Mouse (Mus musculus) hindbrain, postnatal 0 days (tissue): Measurements from ENCODE around the gene B9d2. TPM values are rescaled to one million over a fixed set of nuclear protein-coding genes. Genes with fewer than 3 reads are reported as not detected.
A peak's percentile ranks its signal among the peaks of the same experiment; 100 is the strongest.

Source experiments
- ATAC-seq: fragments of 200-750 bp; cut with Nextera tagmentation; 2 replicates; pipeline ENCODE4 v1.8.0; 2017; ENCODE audit warnings: mild to moderate bottlenecking, moderate TSS enrichment, moderate library complexity
- DNase-seq: peaks from one replicate; pipeline ENCODE4 v3.0.0-alpha.2; 2015; ENCODE audit warnings: low spot score
- H3K27ac ChIP-seq: fragments of 300-500 bp; sonication (generic); 2 replicates; pipeline ENCODE4 v1.5.1; 2014; ENCODE audit warnings: mild to moderate bottlenecking
- H3K27me3 ChIP-seq: fragments of 300-500 bp; sonication (generic); 2 replicates; pipeline ENCODE4 v1.6.1; 2014; ENCODE audit warnings: low read length, mixed read lengths; ENCODE audit not compliant: insufficient read depth
- H3K36me3 ChIP-seq: fragments of 300-500 bp; sonication (generic); 2 replicates; pipeline ENCODE4 v1.6.1; 2014; ENCODE audit warnings: low read length, mixed read lengths; ENCODE audit not compliant: insufficient read depth
- H3K4me1 ChIP-seq: fragments of 300-500 bp; sonication (generic); 2 replicates; pipeline ENCODE4 v1.6.1; 2014; ENCODE audit warnings: antibody characterized with exemption, low read length, mixed read lengths; ENCODE audit not compliant: insufficient read depth
- H3K4me2 ChIP-seq: fragments of 300-500 bp; sonication (generic); 2 replicates; pipeline ENCODE4 v1.6.1; 2014; ENCODE audit warnings: low read depth, mild to moderate bottlenecking, low read length, moderate library complexity, mixed read lengths
- H3K4me3 ChIP-seq: fragments of 300-500 bp; sonication (generic); 2 replicates; pipeline ENCODE4 v1.5.1; 2014; ENCODE audit warnings: low read length
- H3K9ac ChIP-seq: fragments of 300-500 bp; sonication (generic); replicated peaks from 2 replicates; pipeline ENCODE4 v1.6.1; 2014; ENCODE audit warnings: mild to moderate bottlenecking, low read length, moderate library complexity, mixed read lengths
- H3K9me3 ChIP-seq: fragments of 300-500 bp; sonication (generic); 2 replicates; pipeline ENCODE4 v1.6.1; 2016; ENCODE audit warnings: low read length, mixed read lengths
- CTCF ChIP-seq: IDR thresholded peaks from 2 replicates; pipeline ENCODE4 v1.5.1; 2016; ENCODE audit warnings: antibody characterized with exemption, control low read depth, low read depth
- WGBS: fragments of 180-500 bp; shearing (Covaris S2); extraction: QIAGEN DNeasy Blood & Tissue Kit; methylation state at CpG from one replicate; pipeline ENCODE4 v1.1.7; 2014; 5-methylcytosine and 5-hydroxymethylcytosine counted together
- polyA plus RNA-seq: library from polyadenylated mRNA; unstranded; fragments of >200 nt; fragmentation: Nextera tagmentation; extraction: Ambion mirVana; gene quantifications from 2 replicates; pipeline ENCODE4 v1.2.1, GENCODE M21; 2015
- total RNA-seq: library from RNA; depleted of rRNA; stranded (reverse); fragments of >200 nt; gene quantifications from 2 replicates; pipeline ENCODE4 v1.2.3, GENCODE M21; 2014

The B9d2 gene
- total and polyA plus RNA-seq, 2 experiments from 2014 or later: 51.3 to 55.6 TPM

DNA sequence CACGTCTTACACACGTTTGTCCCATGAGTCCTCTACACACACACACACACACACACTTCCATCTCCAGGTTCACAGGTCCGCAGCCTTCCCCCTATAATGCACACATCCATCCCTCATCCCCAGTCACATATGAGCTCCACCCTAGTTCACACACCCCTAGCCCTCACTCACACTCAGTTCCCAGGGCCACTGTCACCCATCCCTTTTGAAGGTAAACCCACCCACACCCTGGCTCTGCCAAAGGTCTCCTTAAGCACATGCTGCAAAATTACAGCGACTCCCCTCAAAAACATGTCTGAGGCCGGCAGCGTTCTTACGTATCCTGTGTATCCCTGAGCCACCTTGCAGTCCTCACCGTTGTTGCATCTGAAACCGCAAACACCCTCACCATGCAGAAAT is 6.3 kb upstream of the B9d2 start:
- DNase-seq: peak; percentile 10
- Histone ChIP-seq H3K36me3 (no peaks in the 10 kb centered on the region), H3K27ac (peak overlapping the region; percentile 65), H3K4me1 (no peaks in the 10 kb centered on the region), H3K9me3 (no peaks in the 10 kb centered on the region), H3K27me3 (no peaks in the 10 kb centered on the region), H3K4me3 (peak overlapping the region; percentile 51), H3K9ac (peak overlapping the region; percentile 72), H3K4me2 (peak overlapping the region; percentile 68)
- TF ChIP-seq CTCF: no peak
- WGBS: 15% methylated on average over 9 of the region's 9 CpGs
- no peak for ATAC-seq

DNA sequence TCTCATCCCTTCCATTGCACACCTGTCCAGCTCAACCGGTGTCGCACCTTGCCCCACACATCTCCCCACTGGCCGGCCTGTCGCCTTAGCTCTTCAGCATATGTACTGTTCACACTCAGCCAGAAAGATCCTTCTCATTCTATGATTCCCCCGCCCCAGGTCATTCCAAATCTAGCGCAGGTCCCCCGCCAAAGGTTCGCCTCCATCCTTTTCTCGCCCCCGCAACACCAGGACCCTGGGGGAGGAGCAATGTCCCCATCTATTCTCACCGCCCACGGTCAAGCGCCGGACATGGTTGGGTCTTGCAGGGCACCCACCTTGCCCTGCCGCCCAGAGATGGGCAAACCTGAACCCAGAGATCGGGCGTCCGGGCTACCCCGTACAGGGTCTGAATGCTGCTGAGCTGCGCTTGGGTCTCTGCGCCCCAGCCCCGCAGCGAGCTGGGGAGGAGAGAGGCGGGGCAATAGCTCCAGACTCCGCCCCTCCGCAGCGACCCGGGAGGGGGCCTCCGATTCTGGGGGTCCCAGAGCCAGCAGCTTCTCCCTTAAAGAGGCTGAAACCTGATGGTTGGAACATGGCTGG is 5.8 kb upstream of the B9d2 start, which contains the start of gene Tmem91:
Gene Tmem91 (minus strand): TSS at position 448 of the 582 bp plus-strand sequence.
- Histone ChIP-seq H3K9ac (peak within 1 kb of the TSS; percentile 72), H3K27ac (peak within 1 kb of the TSS; percentile 65), H3K27me3 (no peaks in the 10 kb centered on the region), H3K4me1 (no peaks in the 10 kb centered on the region), H3K4me3 (peak within 1 kb of the TSS; percentile 51), H3K4me2 (peak within 1 kb of the TSS; percentile 68), H3K36me3 (no peaks in the 10 kb centered on the region), H3K9me3 (no peaks in the 10 kb centered on the region)
- TF ChIP-seq CTCF: no peak
- WGBS: 2% methylated on average over 29 of the region's 29 CpGs
- DNase-seq (peak; percentile 43), ATAC-seq (peak; percentile 61)

DNA sequence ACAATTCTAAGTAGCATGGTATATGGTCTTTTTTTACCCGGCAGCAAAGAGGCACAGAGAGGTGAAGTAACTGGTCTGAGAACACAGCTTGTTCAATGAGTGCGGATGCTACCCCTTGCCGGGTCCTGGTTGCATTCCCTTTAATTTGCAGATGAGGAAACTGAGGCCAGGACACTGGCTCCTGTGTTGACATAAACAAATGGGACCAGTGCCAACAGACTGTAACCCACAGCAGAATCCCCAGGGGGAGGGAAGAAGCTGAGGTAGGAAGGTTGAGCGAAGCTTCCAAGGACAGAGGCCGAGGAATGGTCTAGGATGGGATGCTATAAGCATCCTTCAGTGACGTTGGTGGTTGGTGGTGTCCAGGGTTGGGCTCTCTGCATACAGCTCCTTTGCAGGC is 5.2 kb upstream of the B9d2 start:
- Histone ChIP-seq H3K27ac (no peak overlapping the region), H3K9ac (0 out of 2 replicates have a peak overlapping the region, but pooled peaks have one; percentile 72), H3K36me3 (no peaks in the 10 kb centered on the region), H3K4me2 (peak overlapping the region; percentile 68), H3K27me3 (no peaks in the 10 kb centered on the region), H3K9me3 (no peaks in the 10 kb centered on the region), H3K4me3 (peak overlapping the region; percentile 51), H3K4me1 (no peaks in the 10 kb centered on the region)
- WGBS: 34% methylated on average over 6 of the region's 6 CpGs
- TF ChIP-seq CTCF: no peak
- ATAC-seq (0 out of 2 replicates have a peak, but pooled peaks have one; percentile 8), DNase-seq (no peak)

GRCm38 (mm10) chr7:25676085-25676781 is 4.3 kb upstream of the B9d2 start:
- H3K9ac ChIP-seq: no peak overlapping the region
- H3K36me3 ChIP-seq: no peaks in the 10 kb centered on the region
- no peaks in the 10 kb centered on the region for H3K27me3 ChIP-seq
- no peaks in the 10 kb centered on the region for H3K4me1 ChIP-seq
- no peaks in the 10 kb centered on the region for H3K9me3 ChIP-seq
- TF ChIP-seq CTCF: no peak
- H3K4me2 ChIP-seq: peak overlapping the region; percentile 10; the same call in 1 of the 2 replicates
- peak overlapping the region; percentile 54; the same call in 1 of the 2 replicates for H3K27ac ChIP-seq
- H3K4me3 ChIP-seq: no peak overlapping the region
- 27% methylated on average over 15 of the region's 15 CpGs for WGBS
- DNase-seq: peak; percentile 94
- peak; percentile 8; the same call in 1 of the 2 replicates for ATAC-seq

- H3K27ac ChIP-seq: peak overlapping the region; percentile 54; the same call in 1 of the 2 replicates
- DNase-seq (no peak), ATAC-seq (no peak)
- no peak for TF ChIP-seq CTCF
- no peak overlapping the region for H3K9ac ChIP-seq
- H3K4me1 ChIP-seq: no peaks in the 10 kb centered on the region
- H3K4me2 ChIP-seq: 0 out of 2 replicates have a peak overlapping the region, but pooled peaks have one; percentile 10
- H3K9me3 ChIP-seq: no peaks in the 10 kb centered on the region
- no peak overlapping the region for H3K4me3 ChIP-seq
- 82% methylated on average over 7 of the region's 7 CpGs for WGBS
- H3K36me3 ChIP-seq: no peaks in the 10 kb centered on the region
- H3K27me3 ChIP-seq: no peaks in the 10 kb centered on the region
Measured at GRCm38 (mm10) chr7:25677013-25677412, 3.6 kb upstream of the B9d2 start.

- H3K36me3 ChIP-seq: no peaks in the 10 kb centered on the region
- WGBS: 5% methylated on average over 6 of the region's 6 CpGs
- no peaks in the 10 kb centered on the region for H3K4me1 ChIP-seq
- H3K9me3 ChIP-seq: no peaks in the 10 kb centered on the region
- H3K4me3 ChIP-seq: peak overlapping the region; percentile 57
- no peak for ATAC-seq
- peak overlapping the region; percentile 64 for H3K4me2 ChIP-seq
- no peaks in the 10 kb centered on the region for H3K27me3 ChIP-seq
- peak overlapping the region; percentile 94; the same call in 1 of the 2 replicates for H3K27ac ChIP-seq
- peak; percentile 9 for DNase-seq
- 0 out of 2 replicates have a peak, but pooled peaks have one; percentile 17 for TF ChIP-seq CTCF
- H3K9ac ChIP-seq: peak overlapping the region; percentile 68; the same call in 1 of the 2 replicates
Measured at GRCm38 (mm10) chr7:25679971-25680370, 609 bp upstream of the B9d2 start.
